Mouse (Mus musculus) lung, adult 18-20 months (tissue): ENCODE measurements around the gene Nmb.
A peak's percentile ranks its signal among the peaks of the same experiment; 100 is the strongest.

Experiments
- DNase-seq, 2 experiments: peaks; one replicate each; pipeline ENCODE4 v3.0.0; 2022; ENCODE audit warnings: mixed read lengths in 2 of 2

The Nmb gene

GRCm38 (mm10) chr7:80897721-80898120 lies 7.2 kb downstream of the Nmb start:
- DNase-seq = no peak

GRCm38 (mm10) chr7:80897134-80897533 lies 7.7 kb downstream of the Nmb start:
- no peak for DNase-seq

GRCm38 (mm10) chr7:80894815-80895519 lies 9.9 kb downstream of the Nmb start:
- DNase-seq = no peak

- DNase-seq = no peak
These were observed 10.7 kb downstream of the Nmb start for GRCm38 (mm10) chr7:80894196-80894595.

GRCm38 (mm10) chr7:80893753-80894129 lies 11.1 kb downstream of the Nmb start:
- DNase-seq = no peak

GRCm38 (mm10) chr7:80893086-80893752 lies 11.7 kb downstream of the Nmb start:
- DNase-seq = no peak

- DNase-seq = no peak
These were observed 15.0 kb downstream of the Nmb start for GRCm38 (mm10) chr7:80889841-80890241.

- DNase-seq = no peak
These were observed 15.8 kb downstream of the Nmb start for GRCm38 (mm10) chr7:80889021-80889511.

GRCm38 (mm10) chr7:80888595-80888994 lies 16.3 kb downstream of the Nmb start:
- no peak for DNase-seq

GRCm38 (mm10) chr7:80885666-80886065 lies 19.2 kb downstream of the Nmb start:
- DNase-seq = no peak

GRCm38 (mm10) chr7:80882830-80883505 lies 21.9 kb downstream of the Nmb start:
- DNase-seq = peak; percentile 69 to 82

GRCm38 (mm10) chr7:80875727-80876126 lies 29.1 kb downstream of the Nmb start:
- DNase-seq = no peak

- no peak for DNase-seq
These were observed 31.2 kb downstream of the Nmb start for GRCm38 (mm10) chr7:80873631-80874030.

- no peak for DNase-seq
These were observed 31.8 kb downstream of the Nmb start for GRCm38 (mm10) chr7:80873038-80873437.

GRCm38 (mm10) chr7:80868686-80869085 lies 36.2 kb downstream of the Nmb start:
- DNase-seq = no peak

GRCm38 (mm10) chr7:80866514-80867147 lies 38.2 kb downstream of the Nmb start:
- DNase-seq = peak in 1 of 2 experiments; percentile 45

GRCm38 (mm10) chr7:80865521-80865920 lies 39.4 kb downstream of the Nmb start:
- DNase-seq = no peak

GRCm38 (mm10) chr7:80864831-80865230 lies 40.0 kb downstream of the Nmb start:
- peak; percentile 31 to 34 for DNase-seq

GRCm38 (mm10) chr7:80864151-80864550 lies 40.7 kb downstream of the Nmb start:
- no peak for DNase-seq

GRCm38 (mm10) chr7:80863520-80863919 lies 41.4 kb downstream of the Nmb start:
- DNase-seq = no peak

- no peak for DNase-seq
These were observed 42.4 kb downstream of the Nmb start for GRCm38 (mm10) chr7:80862475-80862874.

- DNase-seq = peak; percentile 93 to 94
These were observed 44.1 kb downstream of the Nmb start, which contains the start of gene Zscan2 for GRCm38 (mm10) chr7:80860729-80861274. TSS of gene Zscan2 (plus strand) at chr7:80860920.

- DNase-seq = peak; percentile 79 to 87
These were observed 44.6 kb downstream of the Nmb start for GRCm38 (mm10) chr7:80860227-80860626.
